Mouse (Mus musculus) kidney, postnatal 14 days (tissue): ENCODE measurements at regions not wholly inside any gene's neighbourhood (a gene's known extent, or its start where the extent isn't known, plus 50 kb on each side); places are given as distances from the start of the nearest gene placed in this dataset.
A peak's percentile ranks its signal among the peaks of the same experiment; 100 is the strongest.

Experiments used
- DNase-seq: peaks from one replicate; pipeline ENCODE4 v3.0.0; 2022; ENCODE audit warnings: mixed read lengths

DNA sequence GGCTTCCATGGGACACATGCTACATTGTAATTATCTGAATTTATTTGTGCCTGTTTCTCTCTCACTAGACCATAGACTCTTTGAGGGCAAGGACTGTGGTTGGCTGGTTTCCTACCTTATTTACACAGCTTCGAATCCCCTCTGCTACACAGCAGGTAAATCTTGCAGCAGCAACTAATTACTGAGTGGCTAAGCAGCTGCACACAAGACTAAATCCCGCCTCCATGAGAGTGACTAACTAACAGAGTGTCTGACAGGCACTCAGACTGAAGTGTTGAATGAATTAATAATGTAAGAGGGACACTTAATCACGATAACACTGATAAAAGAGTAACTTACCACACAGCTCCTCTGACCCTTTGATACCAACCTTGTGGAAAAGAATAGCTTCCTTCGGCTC lies 111.9 kb upstream of the Lrig1 start:
- no peak for DNase-seq

DNA sequence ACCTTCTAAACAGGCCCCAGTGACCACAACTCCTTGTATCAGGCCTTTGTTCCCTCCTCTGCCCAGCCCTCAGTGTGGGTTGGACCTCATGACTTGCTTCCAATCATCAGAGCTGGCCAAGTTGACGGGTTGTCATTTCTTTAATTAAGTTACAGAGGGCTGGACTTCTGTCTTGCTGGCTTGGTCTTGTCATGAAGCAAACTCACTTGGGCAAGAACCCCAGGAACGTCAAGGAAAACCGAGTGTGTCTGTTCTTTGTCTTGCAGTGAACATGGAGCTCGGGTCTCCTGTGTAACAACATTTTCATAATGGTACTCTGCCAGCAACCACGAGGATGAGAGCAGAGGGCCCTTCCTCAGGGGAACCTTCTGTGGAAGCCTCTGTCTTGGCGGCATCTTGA lies 107.3 kb upstream of the Lrig1 start:
- no peak for DNase-seq

DNA sequence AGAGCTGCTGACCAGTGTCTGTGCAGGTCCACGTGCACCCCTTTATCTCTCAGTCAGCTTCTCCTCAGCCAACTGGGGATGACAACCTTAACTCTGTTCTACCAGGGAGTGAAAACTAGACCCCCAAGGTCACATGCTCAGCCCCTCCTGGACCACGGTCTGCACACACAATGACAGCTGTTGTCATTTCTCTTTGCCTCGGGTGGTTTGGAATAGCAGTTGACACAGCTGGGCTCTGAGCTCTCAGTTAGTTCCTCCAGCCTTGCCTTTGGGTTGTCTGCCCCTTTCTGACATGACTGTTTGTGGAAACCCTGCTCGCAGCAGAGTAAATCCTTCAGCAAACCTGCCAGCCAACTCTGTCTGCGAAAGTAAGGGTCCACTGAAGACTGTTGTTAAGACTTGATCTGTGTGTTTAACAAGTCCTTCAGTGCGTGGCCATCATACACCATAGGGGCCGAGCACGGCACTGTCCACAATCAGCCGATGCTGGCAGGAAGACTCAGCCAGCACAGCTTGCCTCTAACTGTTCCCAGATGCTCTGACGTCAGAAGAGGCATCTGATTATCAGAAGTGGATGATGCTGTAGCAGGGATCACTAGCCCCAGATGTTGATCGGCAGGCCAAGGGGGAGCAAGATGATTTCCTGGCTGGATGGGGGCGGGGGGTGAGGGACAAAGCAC lies 106.7 kb upstream of the Lrig1 start:
- DNase-seq = no peak

DNA sequence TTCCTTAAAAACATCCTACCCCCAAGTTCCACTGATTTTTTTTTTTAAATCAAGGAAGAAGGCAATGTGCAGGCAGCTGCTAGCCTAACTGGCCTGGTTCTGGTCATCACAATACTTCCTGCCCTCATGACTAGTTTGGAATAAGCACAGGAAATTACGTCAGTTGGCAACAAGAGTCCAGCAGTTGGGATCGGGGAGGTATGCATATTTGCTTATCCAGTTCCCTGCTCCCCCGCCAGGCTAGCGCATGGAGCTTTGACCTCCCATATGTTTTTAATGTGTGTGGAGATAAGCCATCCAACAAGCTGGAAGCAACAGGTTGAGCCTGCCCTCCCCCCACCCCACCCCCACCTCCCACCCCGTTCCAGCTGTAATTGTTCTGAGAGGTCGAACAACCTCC lies 105.7 kb upstream of the Lrig1 start:
- peak; percentile 14 for DNase-seq

DNA sequence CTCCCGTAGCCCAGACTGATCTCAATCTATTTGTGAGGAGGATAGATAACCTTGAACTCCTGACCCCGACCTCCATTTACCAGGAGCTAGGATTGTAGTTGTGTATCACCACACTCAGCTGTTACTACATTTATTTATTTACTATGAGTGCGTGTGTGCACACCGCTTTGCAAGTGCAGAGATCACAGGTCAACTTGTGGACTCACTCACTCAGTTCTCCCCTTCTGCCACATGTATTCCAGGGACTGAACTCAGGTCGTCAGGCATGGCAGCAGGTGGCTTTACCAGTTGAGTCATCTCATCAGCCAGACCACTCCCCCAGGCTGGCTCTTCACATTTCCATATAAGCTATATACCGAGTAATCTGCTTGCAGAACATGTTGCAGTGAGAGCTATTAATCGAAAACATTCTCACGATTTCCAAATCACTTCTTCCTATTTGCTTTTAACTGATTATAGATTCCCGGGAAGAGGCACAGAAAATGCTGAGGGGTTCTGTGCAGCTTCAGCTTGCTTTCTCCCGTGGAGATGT lies 104.4 kb upstream of the Lrig1 start:
- no peak for DNase-seq

DNA sequence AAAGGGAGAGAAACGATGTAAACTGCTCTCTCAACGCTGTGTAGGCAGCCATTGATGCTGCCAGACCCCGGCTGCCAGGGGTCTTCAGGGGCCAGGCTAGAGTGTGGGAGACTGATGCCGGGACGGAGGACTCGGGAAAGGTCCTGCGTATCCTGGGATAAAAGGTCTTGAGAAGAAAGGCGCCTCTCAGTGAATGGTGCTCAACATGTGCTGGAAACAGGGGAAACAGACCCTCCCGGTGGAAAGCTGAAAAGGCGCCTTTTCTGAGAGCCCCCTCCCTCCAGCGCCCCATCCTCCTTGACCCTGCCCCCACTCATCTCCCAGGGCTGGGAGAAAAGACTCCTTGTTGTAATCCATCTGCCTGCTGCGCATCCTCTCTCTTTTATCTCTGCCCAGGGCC lies 101.1 kb upstream of the Lrig1 start:
- no peak for DNase-seq

DNA sequence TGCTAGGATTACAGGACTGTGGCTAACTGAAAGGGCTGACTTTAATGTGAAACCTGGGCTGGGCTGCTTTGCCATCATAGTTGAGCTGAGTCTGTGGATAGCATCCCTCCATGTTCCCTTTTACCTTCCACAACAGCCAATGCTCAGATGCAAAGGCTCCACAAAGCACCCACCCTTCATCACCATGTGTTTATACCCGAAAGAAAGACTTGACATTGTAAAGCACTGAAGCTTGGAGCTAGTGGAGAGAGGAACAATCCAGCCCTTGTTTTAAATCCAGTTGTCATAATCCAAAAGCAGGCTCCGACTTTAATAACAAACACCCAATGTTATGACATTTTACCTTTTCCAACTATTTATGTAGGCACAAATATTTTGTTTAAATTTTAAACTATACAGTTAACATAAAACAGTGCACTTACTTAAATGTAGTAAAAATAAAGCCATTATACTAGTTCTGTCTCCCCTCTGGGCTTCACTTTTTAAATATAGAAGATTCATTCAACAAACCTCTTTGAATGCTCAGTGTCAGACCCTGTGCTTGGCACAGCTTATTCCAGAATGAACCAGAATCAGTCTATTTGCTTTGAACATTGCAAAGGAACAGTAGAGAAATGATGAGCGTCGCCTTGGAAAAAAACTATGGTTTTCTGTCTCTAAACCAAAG lies 98.7 kb upstream of the Lrig1 start:
- no peak for DNase-seq

DNA sequence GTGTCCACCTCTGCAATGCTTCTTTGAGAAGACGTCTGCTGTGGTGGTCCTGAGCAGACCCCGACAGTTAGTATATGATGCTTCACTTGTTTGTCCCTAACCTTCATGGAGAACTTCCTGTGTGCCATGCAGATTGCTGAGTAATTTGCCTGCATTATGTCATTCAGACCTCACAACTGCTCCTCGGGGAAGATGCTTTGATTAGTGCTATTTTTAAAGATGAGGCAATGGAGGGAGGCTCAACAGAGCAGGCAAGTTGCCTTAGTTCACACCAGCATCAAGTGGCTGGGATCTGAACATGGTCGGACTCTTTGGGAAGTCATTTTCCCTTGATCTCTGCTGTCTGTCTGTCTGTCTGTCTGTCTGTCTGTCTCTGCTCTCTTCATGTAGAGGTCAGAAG lies 95.5 kb upstream of the Lrig1 start:
- DNase-seq = no peak

DNA sequence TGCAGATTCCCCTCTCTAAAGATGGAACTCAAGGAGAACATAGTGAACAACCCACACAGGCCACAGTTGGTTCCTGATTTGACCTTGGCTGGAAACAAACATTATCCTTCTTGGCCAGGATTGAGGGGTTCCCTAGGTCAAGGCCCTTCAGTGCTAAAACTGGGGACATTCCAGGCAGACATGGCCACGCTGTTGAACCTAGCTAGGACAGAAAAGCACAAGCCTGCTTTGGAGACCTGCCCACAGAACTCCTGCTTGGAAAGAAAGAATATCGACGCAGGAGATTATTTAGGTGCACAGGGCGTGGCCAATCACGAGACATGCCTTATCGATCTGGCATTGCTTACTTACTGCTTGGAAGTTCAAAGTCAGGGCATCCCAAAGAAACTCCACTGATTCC lies 93.6 kb upstream of the Lrig1 start:
- no peak for DNase-seq

DNA sequence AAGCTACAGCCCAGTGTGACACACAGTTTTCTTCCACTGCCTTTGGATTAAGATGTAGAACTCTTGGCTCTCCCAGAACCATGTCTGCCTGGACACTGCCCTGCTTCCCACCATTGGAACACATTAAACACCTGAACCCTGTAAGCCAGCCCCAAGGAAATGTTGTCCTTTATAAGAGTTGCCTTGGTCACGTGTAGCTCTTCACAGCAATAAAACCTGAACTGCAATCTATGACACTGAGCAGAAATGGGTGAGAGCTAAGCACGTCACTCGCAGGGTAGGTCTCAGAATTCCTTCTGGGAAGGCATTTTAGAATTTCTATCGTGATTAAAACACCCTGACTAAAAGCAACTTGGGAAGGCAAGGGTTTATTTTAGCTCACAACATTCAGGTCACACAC lies 92.4 kb upstream of the Lrig1 start:
- DNase-seq = no peak

DNA sequence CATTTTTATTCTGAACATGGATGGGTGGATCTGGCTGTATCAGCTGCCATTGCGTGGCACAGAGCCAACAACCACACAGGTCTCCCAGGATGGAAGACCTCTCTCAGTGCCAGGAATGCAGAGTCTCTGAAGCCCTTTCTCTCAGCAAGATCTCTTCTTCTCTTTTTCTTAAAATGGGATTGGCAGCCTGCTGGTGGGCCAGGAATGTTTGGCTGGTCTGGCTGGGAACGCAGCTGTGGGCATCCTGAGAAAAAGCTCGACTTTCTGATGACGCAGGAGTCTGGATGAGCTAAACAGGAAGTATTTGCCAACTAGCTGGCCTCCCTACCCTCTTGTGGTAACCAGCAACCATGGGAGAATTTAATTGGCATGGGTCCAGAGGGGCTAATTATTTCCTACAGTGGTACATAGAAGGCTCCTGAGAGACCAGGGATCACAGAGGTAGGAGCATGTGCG lies 89.4 kb upstream of the Lrig1 start:
- peak; percentile 79 for DNase-seq

DNA sequence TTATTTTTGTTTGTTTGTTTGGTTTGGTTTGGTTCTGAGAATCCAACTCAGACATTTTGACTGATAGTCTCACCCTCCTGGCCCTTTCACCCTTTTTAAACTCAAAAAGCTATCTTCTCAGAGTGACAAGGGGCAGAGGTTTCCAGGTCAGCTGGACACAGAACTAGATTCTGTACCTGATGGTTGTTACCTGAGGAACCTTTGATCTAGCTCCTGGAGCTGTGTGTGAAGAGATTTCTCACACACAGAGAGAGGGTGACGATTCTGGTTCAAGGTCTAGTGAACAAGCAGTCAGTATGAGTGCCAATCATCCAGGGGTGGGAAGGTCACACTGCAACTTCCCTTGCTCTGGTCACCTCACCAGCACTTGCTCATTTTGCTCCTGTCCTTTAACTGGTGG lies 83.5 kb upstream of the Lrig1 start:
- no peak for DNase-seq

DNA sequence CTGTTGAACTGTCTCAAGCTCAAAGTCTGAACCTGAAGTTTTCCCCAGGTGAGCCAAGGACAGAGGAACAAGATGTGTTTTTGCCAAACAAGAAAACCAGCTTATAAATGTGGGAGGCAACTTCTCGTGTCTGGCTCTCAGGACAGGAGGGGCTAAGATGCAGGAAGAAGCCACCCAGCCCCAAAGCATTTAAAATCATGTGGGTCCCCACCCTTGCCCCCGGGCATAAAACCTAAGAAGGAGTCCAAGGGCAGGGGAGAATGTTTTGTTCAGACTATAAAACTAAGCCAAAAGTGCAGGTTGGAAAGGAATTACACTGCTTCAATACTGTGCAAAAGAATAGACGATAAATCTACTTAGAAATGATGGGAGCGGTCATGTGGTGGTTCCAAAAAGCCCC lies 80.7 kb upstream of the Lrig1 start:
- DNase-seq = no peak

DNA sequence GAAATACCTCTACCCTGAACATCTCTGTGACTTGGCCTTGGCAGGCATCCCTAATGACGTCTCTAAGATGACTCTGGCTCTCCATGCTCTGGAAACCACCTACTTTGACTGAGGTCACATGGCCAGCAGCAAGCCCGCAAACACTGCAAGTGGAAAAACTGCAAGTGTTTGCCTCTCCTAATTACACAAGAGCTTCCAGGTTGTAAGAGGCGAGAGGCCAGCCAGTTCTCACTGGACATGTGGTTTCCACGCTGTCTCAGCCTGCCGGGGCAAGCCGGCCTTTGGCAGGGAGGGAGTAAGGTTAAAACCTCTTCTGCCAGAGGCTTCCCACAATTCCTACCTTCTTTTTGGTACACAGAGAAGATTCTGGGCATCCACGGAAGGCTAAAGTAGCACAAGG lies 79.9 kb upstream of the Lrig1 start:
- peak; percentile 36 for DNase-seq

DNA sequence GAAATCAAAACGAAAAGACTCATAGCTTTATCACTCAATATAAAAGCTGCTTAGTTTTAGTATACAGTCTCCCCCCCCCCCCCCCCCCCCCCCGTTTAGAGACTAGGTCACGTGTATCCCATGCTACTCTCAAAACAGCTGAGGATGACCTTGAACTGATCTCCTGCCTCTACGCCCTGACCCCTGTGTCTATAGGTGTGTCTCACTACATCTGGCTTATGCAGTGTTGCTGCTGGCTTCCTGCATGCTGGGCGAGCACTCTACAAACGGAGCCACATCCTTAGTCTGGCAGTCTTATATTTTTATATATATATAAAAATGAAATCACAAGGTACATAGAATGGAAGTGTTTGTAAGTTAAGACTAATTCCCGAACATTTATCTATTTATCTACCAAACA lies 79.3 kb upstream of the Lrig1 start:
- DNase-seq = no peak

DNA sequence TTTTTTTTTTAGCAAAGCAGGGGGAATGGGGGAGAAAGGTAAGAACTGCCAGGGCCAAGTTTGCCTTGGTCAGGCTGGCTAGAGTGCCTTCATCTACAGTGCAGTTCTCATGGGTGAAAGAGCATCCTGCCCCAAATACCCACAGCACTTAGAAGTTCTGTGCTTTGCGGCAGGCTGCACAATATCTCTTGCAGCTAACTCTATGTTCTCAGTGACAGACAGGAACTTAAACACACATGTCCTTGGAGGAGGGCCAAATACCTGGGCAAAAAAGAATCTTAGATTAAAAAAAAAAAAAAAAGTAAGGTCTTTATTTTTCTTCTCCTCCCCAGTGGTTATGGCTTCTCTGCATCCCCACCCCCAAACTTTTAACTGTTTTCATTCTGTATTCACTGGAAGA lies 78.8 kb upstream of the Lrig1 start:
- DNase-seq = no peak

DNA sequence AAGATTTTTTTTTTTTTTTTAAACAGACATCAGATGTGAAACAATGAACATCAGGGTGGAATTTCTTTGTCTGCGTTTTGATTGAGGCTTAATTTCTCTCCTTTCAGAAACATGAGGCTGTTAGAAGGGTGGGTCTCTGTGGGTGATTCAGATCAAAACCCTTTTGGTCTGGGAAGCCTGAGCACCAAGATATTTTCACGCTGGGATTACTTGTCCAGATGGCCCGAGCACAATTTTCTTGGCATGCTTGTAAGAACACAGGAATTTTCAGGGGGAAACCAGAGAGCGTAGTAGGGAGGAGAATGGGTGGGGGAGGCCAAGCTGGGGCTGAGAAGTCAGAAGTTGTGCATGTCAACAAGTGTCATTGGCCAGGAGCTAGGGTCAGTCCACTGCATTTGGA lies 76.6 kb upstream of the Lrig1 start:
- DNase-seq = no peak

DNA sequence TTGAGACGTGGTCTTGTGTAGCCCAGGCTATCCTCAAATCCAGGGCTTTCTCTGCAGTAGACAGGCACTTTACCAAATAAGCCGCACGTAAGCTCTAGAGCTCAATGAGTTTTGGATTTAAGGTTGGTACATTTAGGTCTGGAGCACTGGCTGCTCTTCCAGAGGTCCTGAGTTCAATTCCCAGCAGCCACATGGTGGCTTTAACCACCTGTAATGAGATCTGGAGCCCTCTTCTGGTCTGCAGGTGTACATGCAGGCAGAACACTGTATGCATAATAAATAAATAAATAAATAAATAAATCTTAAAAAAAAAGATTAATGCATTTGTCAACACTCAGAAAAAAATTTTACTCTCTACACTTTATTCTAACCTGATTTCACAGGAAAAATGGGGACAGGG lies 74.9 kb upstream of the Lrig1 start:
- no peak for DNase-seq

DNA sequence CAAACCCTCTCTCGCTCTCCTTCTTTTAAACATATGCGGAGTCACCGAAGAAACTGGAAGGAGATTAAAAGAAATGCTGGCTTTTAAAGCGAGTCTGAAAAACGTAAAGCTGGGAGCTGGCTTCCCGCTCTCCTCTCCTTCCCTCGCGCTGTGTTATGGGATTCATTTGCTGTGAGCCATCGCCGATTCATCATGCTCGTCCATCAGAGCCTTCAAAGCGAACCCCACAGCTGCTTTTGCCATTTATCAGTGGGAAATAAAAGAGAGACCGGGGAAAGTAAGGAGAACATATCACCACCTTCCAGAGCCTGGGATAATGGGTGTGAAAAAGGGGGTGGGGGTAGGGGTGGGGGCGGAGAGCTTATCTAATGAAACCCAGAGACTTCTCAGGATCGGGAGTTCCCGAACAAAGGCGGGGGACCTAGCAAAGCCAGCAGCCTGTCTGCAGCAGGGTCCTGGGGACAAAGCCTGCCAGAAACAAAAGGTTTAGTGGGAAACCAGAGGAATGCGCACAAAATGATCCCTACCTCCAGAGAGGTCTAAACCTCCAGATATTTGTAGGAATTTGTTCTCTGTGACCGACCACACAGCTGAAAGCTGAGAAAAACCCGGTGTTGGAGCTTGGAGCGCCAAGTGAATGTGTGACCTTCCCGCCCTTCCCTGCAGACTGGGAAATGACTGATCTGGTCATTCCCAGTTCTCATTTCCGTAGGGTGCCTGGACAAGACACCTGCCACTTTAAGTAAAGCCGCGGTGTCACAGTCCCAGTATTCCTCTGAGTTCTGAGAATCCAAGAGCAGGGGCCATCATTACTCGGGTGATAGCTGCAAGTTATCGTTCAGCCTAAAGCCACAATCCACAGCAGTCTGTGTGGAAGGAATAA lies 73.9 kb upstream of the Lrig1 start:
- DNase-seq = no peak

DNA sequence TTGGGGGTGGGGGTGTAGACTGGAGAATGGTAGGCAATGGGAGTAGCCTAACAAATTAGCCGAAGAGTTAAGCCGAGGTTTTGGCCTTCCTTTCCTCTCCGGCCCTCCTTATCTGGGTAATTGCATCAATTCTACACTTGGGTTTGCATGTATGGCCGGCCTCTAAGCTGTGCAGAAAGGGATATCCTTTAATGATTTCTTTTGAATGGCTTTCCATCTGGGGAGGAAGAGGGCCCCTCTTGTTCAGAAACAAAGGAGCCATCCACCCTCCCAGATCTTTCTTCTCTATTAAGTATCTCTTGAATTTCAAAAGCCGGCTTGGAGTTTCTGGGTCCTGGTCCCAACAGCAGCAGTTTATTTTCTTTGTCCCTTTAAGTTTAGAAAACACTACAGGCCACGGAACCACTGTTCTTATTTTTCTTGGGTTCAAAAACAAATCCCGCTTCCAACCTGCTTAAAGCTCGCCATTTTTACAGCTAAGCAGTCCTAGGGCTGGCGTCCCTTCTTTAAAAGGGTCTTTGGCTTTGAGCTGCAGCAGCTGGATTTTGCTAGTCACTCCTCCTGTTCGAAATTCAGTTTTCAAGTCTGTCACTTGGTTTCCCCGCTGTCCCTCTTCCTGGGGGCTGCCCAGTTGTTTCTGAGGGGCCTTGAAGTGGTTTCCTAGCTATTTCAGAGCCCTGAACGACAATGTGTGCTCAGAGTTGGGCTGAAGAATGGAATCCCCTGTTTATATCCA lies 73.1 kb upstream of the Lrig1 start:
- no peak for DNase-seq

DNA sequence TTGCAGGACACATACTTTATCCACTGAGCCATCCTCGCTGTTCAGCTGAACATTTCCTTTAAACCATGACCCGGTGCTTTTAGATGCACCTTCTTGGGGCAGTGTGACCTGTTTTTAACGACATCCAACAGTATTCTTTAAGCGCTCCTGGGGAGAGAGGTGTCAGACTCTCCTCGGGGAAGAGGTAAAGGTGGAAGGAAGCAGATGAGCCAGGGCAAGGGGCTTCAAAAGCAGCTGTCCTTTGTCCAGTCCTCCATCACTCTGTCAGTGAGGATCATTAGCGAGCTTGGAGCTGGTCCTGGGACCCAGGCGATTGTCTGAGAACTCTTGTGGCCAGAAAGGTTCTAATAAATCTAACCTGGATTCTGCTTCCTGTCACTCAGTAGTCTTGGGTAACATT lies 72.4 kb upstream of the Lrig1 start:
- no peak for DNase-seq

DNA sequence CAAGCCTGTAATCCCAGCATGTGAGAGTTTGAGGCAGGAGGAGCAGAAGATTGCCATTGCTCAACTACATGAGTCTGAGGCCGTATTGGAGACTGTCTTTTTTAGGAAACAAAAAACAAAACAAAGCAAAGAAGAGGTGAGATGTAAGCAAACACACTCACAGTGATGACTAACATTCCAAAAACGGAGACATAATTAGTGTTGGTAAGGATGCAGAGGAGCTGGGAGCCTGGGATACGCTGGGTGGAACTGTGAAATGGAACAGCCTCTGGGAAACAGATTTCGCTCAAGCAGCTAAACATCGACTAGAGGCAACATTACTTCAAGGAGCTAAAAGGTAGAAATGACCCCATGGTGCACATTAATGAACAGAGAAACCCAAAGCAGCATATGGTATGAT lies 68.3 kb upstream of the Lrig1 start:
- no peak for DNase-seq

DNA sequence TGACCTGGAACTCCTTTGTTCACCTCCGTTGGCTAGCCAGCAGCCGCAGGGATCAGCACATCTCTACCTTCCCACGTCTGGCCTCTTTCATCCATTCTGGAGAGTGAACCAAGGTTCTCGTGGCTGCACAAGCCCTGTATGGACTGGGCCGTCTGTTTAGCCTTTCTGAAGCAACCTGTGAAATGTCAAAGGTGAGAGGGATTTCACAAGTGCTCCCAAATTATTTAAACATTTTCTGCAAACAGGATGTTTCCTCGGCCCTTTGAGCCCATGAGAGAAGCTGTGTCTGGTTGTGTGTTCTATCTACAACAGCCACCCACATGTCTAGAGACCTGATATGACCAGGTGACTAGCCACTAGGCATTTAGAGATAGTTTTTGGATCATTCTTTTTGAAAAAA lies 65.8 kb upstream of the Lrig1 start:
- no peak for DNase-seq
